Mouse (Mus musculus): ENCODE results near the gene Olfr214.
A peak's percentile ranks its signal among the peaks of the same experiment; 100 is the strongest.
"Not testable (repeated sequence)": the region's sequence is repeated elsewhere in the genome, so short reads cannot be mapped to it uniquely, and the experiment has no call there.

Olfr214 gene

DNA sequence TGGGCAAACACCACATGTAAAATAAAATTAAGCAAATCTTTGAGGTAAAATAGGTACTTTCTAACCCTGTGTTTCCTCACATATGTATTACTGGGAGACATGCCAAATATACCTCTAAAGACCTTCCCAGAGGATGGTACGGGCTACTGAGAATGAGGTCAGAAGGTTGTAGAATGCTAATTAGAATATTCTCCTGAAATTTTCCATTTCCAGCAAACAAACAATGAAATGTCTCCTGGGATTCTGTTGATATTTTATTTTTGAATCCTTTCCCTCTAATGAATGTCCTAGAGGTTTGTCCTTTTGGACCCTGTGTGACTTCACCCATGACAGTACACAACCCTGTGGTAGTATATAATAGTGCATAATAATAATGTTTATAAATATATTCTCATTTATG, at the start of gene Olfr214:
TSS of gene Olfr214 (plus strand) at position 301 of the 400 bp plus-strand sequence.
- DNase-seq (ENCODE audit: low read depth, low spot score): no peak

- DNase-seq (ENCODE audit: low read depth, low spot score): not testable (repeated sequence)
Observed at GRCm38 (mm10) chr6:116506302-116507003, 47.6 kb upstream of the Olfr214 start, which contains the start of gene Olfr212. TSS of gene Olfr212 (plus strand) at chr6:116506516.

DNA sequence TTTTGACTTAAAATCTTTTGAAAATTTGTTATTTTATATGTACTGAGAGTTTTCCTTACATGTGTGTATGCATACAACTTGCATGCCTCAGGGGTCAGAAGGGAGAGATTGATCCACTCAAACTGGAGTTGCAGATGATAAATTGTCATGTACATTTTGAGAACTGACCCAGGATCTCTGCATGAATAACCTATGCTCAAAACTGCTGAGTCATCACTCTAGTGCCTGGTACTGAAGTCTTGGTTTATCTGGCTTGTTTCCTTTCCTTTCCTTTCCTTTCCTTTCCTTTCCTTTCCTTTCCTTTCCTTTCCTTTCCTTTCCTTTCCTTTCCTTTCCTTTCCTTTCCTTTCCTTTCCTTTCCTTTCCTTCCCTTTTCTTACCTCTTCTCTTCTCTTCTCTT, 39.2 kb upstream of the Olfr214 start:
- DNase-seq (ENCODE audit: low read depth, low spot score): no peak

GRCm38 (mm10) chr6:116538156-116538555, 15.9 kb upstream of the Olfr214 start, which contains the start of gene Olfr213:
TSS of gene Olfr213 (plus strand) at chr6:116538456.
- DNase-seq (ENCODE audit: low read depth, low spot score): no peak

DNA sequence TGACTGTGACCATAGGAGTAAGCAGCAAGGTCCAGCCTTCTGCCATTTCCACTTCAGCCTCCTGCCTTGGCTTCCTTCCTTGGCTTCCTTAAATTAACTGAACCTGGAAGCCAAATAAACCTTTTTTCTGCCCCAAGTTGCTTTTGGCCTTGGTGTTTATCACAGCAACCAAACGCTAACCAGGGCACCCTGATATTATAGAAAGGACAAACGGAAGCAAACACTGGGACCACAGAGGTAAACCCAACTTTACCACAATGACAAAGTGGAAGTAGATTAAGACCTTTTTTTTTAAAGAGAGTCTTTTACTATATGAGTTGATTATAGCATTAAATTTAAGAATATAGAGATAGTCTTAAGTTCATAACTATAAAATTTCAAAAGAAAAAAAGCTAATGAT, 11.5 kb upstream of the Olfr214 start:
- no peak for DNase-seq (ENCODE audit: low read depth, low spot score)

- DNase-seq (ENCODE audit: low read depth, low spot score): not testable (repeated sequence)
Observed at GRCm38 (mm10) chr6:116550841-116551240, 3.2 kb upstream of the Olfr214 start, which contains the start of gene Gm5580. TSS of gene Gm5580 (plus strand) at chr6:116551141.

- no peak for DNase-seq (ENCODE audit: low read depth, low spot score)
Observed at GRCm38 (mm10) chr6:116554952-116555351, 917 bp downstream of the Olfr214 start.

DNA sequence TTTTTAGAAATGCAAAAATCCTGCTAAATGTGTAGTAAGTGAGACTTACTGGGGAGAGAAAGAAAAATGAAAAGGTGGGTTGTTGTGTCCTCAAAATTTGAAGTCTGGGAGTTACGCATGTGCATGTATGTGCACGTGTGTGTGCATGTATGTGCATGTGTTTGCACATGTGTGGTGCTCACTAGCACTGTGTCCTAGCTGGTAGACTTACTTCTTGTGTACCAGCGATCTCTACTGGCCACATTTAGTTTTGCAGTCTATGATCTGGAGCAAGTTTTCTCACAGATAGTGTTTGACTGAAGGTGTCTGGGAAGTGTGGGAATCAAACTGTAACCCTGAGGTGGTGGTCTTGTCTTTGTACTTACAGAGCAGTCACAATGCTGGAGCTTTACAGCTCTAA, 15.8 kb downstream of the Olfr214 start:
- DNase-seq (ENCODE audit: low read depth, low spot score): peak; percentile 61

DNA sequence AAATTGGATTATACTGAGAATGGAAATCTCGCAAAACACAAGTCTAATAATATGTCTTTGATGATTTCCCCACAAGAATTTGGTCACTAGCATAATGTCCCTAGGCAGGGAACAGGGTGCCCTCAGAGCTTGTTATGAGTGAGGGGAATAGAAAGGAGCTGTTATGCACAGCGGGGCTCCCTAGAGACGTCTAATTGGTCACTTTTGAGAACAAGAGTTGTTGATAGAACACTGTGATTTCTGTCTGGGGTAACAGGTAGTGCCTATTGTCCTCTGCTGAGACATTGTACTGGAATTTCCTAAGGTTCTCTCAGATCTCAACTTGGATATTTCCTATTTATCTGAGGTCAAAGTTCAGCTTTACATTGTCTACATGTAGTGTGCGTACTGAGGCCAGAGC, 30.1 kb downstream of the Olfr214 start, which contains the start of gene Olfr215:
TSS of gene Olfr215 (minus strand) at position 101 of the 400 bp plus-strand sequence.
- DNase-seq (ENCODE audit: low read depth, low spot score): no peak

DNA sequence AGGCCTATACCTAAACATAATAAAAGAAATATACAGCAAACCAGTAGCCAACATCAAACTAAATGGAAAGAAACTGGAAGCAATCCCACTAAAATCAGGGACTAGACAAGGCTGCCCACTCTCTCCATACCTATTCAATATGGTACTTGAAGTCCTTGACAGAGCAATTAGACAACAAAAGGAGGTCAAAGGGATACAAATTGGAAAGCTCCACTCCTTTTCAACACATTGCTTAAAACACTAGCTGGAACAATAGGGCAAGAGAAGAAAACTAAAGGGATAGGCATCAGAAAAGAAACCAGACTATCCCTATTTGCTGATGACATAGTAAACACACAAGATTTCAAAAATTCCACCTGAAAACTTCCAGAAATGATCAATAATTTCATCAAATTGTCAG, 46.9 kb downstream of the Olfr214 start:
- DNase-seq (ENCODE audit: low read depth, low spot score): not testable (repeated sequence)

DNA sequence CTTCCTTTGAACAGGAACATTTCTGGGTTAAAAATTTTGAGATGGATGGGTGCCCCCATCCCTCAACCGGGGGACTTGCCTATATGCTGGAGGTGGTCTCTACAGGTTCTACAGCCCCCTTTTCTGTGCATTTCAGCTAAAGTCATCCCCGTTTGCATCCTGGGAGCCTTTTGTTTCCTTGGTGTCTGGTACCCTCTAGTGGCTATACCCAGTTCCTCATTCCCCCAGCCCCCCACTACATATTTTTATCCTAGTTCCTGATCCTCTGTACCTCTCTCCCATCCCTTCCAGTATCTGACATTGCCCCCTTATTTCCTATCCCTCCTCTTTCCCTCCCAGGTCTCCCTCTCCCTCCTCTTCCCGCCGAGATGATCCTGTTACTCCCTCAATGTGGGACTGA, 53.2 kb downstream of the Olfr214 start:
- DNase-seq (ENCODE audit: low read depth, low spot score): no peak
